Mouse (Mus musculus) G1E-ER4 (cell line): ENCODE data around the gene Rftn1. TPM values are rescaled to one million over a fixed set of nuclear protein-coding genes. Genes with fewer than 3 reads are reported as not detected.

ENCODE experiments used
- GATA1 ChIP-seq: IDR thresholded peaks from one replicate; pipeline ENCODE4 v1.8.0; 2012; ENCODE audit warnings: low read length, inconsistent platforms
- polyA plus RNA-seq: library from polyadenylated mRNA; stranded (reverse); fragments of >175 nt; gene quantifications from 2 replicates; pipeline ENCODE4 v1.2.3, GENCODE M21; 2012

Gene Rftn1
- polyA plus RNA-seq, 1 experiment: not detected

DNA sequence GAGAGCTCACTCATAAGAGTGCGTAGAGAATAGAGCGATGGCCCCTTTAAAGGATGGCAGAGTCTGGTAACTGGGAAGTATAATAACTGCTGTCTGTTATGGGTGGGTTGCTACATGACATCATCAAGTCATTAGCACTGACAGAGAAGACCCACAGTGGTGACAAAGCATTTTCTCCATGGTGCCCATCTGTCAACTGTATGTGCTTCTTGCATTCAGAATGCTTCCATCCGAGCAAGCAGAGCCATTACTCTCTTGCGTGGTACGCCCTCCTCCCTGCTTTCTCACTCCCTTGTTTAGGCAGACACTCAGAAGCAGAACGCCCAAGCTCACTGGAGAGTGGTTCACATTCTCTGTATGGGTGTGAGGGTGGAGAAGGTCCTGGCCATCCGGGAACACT, 135.9 kb downstream of the Rftn1 start:
- TF ChIP-seq GATA1: no peak

DNA sequence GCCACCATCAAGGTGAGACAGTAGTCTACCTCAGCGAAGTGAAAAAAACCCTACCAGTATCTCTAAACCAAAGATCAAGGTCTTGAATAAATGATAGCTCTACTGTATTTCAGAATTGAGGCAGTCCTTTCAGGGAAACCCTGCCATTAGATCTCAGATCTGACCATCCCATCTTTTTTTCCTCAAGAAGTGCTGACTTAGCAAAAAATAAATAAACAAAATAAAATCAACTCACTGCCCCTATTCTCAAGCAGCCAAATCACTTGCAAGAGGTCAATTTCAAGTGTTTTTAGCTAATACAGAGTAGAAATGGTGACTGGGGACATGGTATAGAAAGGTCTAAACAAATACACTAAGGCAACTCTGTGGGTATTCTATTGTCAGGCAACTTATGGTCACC, 136.5 kb downstream of the Rftn1 start:
- no peak for TF ChIP-seq GATA1

DNA sequence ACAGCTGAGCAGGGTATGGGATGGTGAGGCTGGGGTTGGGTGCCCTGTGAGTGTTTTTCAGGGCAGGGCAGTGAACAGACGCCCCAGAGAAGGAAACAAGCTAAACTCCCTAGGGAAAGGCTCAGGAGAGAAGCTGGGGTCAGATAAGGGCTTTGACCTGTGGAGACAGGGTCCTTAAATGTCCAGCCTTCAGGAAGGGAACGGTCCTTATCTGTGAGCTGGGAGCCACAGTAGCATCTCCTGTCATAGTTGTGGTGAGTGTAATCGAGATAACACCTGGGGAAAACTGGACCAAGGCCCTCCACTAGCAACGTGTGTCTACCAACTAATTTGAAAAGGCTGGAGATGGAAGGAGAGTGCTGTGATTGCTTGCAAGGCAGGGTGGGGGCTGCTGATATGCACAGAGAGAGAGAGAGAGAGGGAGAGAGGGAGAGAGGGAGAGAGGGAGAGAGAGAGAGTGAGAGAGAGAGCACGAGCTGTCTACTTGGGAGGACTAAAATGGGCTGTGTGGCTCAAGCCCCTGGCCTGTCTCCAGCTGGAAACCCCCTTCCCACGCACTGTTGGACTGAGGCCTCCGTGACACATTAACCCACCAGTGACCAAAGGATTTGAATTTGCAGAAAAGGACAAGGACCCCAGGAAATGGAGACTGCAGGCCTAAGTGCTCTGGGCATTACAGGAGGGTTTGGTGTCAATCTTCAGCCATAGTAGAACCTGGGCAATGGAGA, 137.6 kb downstream of the Rftn1 start:
- TF ChIP-seq GATA1: no peak

- no peak for TF ChIP-seq GATA1
Observed at GRCm38 (mm10) chr17:50050456-50050855, 140.0 kb downstream of the Rftn1 start.

DNA sequence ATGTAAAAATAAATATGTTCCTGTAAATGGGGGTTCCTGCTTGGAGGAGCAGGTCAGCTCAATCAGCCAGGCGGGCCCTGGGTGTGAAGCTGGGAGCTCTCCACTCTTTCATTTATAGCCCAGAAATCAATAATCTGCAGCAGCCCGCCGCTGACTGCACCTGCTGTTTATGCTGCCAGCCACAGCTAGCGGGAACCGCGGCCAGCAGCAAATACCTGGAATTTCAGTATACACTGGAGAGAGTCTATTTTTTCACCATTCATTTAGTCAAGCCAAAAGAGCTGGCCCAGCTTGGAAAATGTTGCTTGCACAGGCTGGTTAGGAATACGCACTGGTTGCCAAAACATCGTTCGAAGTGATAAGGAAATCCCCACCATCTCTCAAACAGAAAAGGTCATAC, 142.3 kb downstream of the Rftn1 start:
- no peak for TF ChIP-seq GATA1

DNA sequence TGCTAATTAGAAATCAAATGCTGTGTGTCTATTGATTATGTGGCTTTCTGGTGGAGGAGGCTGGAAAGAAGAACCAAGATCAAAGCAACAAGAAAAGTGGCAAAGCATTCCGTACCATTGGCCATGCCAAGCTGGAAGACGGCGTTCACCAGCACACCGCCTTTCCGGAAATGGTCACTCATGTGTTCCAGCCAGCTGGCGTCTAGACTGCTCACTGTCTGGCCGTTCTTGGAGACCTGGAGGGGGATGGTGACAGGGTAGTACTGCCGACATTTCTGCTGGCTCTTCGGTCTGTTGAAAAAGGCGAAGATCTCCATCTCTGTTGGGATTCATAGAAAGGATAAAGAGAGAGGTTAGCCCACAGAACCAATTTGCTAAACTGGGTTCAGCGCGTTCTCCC, 143.3 kb downstream of the Rftn1 start:
- no peak for TF ChIP-seq GATA1

- no peak for TF ChIP-seq GATA1
Observed at GRCm38 (mm10) chr17:50040727-50041410, 149.6 kb downstream of the Rftn1 start.

- no peak for TF ChIP-seq GATA1
Observed at GRCm38 (mm10) chr17:50037882-50038665, 152.4 kb downstream of the Rftn1 start.

GRCm38 (mm10) chr17:50037416-50037815, 153.1 kb downstream of the Rftn1 start:
- TF ChIP-seq GATA1: no peak

GRCm38 (mm10) chr17:50036751-50037385, 153.6 kb downstream of the Rftn1 start:
- no peak for TF ChIP-seq GATA1

- no peak for TF ChIP-seq GATA1
Observed at GRCm38 (mm10) chr17:50033698-50034097, 156.8 kb downstream of the Rftn1 start.

DNA sequence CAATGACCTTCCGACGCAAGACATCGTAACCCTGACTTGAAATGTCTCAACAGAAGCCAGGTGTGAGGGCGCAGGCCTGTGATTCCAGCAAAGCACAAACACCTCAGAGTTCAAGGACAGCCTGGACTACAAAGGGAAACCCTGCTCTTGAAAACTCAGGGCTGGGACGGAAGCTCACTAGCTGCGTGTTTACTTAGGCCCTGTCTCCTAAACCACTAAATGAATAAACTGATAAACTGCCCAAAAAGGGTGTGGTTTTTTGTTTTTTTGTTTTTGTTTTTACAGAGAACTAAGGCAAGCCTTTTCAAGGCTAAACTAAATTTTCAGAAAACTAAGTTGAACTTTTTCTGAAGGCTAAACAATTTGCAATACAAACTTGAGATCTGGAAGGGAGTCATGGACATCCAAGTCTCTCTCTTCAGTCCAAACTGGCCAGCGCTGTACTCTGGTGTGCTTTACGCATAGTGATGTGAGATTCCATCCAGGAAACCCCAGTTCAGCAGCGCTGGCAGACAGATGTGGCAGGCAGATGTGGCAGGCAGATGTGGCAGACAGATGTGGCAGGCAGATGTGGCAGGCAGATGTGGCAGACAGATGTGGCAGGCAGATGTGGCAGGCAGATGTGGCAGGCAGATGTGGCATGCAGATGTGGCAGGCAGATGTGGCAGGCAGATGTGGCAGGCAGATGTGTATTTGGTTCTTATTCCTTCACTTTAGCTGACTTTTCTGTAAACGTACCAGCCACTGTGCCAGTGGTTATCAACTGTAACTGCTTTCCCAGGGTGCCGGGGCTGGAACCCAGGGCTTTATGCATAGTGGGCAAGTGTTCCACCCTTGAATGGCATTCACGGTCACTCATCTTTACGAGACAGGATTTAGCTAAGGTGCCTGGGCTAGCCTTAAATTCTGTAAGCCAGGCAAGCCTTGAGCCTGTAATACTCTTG, 158.7 kb downstream of the Rftn1 start:
- TF ChIP-seq GATA1: no peak

DNA sequence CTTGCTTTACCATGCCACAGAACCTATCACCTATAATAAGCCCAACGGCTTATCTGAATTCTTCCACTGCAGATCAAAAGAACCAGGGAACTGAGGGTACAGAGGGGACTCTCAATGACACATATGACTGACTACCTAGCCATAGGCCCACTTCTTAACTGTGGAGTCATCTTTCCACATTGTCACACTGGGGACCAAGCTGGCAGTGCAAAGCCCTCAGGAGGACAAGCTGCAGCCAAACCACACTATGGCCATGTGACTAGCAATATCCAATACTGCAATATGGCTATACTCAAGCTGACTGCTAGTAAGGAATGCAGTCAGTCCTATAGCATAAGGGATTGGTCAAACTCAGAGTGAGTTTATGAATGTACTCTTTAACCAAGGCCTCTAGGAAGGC, 164.8 kb downstream of the Rftn1 start:
- no peak for TF ChIP-seq GATA1

DNA sequence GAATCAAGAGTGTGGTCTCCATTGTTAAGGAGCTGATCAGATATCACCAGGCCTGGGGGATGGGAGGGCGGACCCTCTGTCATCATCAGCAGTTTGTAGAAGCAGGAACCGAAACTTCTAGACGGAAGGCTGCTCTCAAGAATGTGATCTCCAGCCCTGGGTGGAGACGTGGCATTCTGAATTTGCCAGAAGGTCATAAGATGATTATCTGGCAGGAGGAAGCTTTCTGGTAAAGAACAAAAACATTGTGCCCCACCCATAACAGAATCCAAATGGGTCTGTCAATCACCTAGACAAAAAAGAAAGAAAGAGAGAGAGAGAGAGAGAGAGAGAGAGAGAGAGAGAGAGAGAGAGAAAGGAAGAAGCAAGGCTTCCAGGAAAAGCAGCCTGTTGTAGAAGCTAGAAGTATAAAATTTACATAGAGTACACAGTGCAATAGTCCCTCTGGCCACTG, 165.3 kb downstream of the Rftn1 start:
- no peak for TF ChIP-seq GATA1

DNA sequence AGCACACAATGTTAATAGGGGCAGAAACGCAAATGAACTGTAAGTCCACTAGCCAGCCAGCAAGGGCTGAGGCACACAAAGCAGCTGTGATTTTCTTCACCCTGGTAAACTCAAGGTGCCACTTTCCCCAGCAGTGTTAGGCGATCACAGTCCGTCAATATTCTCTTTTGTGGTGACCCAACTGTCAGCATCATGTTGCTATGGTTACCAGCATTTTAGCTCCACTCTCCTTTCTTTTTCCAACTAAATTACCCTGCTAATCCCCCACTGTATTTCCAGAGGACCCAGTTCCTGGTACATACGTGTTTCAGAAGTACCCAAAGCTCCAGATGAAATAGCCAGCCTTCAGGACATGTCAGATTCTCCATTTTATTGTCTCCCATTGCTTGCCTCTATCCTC, 169.1 kb downstream of the Rftn1 start:
- TF ChIP-seq GATA1: no peak
